Mouse (Mus musculus): ENCODE data around the gene Cnmd.
A peak's percentile ranks its signal among the peaks of the same experiment; 100 is the strongest.

The Cnmd gene

GRCm38 (mm10) chr14:79662001-79662400, at the start of gene Cnmd:
Gene Cnmd (minus strand): TSS chr14:79662170.
- DNase-seq: no peak

- DNase-seq: no peak
These were observed 49.3 kb upstream of the Cnmd start for GRCm38 (mm10) chr14:79711301-79711700.

- no peak for DNase-seq
These were observed 41.7 kb upstream of the Cnmd start for GRCm38 (mm10) chr14:79703523-79704172.

- DNase-seq: no peak
These were observed 39.6 kb upstream of the Cnmd start for GRCm38 (mm10) chr14:79701606-79702005.

GRCm38 (mm10) chr14:79701054-79701453, 39.1 kb upstream of the Cnmd start:
- DNase-seq: no peak

GRCm38 (mm10) chr14:79699381-79699780, 37.4 kb upstream of the Cnmd start:
- no peak for DNase-seq

- DNase-seq: no peak
These were observed 28.3 kb upstream of the Cnmd start for GRCm38 (mm10) chr14:79690068-79690844.

GRCm38 (mm10) chr14:79680652-79681051, 18.7 kb upstream of the Cnmd start:
- DNase-seq: peak; percentile 29

GRCm38 (mm10) chr14:79677891-79678687, 16.1 kb upstream of the Cnmd start:
- DNase-seq: peak; percentile 34

GRCm38 (mm10) chr14:79677108-79677753, 15.3 kb upstream of the Cnmd start:
- DNase-seq: no peak

GRCm38 (mm10) chr14:79673083-79674013, 11.4 kb upstream of the Cnmd start:
- peak; percentile 25 for DNase-seq

- no peak for DNase-seq
These were observed 10.6 kb upstream of the Cnmd start for GRCm38 (mm10) chr14:79672567-79672966.

- DNase-seq: no peak
These were observed 9.0 kb upstream of the Cnmd start for GRCm38 (mm10) chr14:79671008-79671407.

- peak; percentile 25 for DNase-seq
These were observed 709 bp downstream of the Cnmd start for GRCm38 (mm10) chr14:79661005-79661917.

GRCm38 (mm10) chr14:79660467-79660866, 1.5 kb downstream of the Cnmd start:
- DNase-seq: no peak

GRCm38 (mm10) chr14:79658748-79659508, 3.0 kb downstream of the Cnmd start:
- DNase-seq: no peak

- DNase-seq: peak; percentile 78
These were observed 3.7 kb downstream of the Cnmd start for GRCm38 (mm10) chr14:79658286-79658685.

- DNase-seq: no peak
These were observed 9.3 kb downstream of the Cnmd start for GRCm38 (mm10) chr14:79652654-79653053.

- no peak for DNase-seq
These were observed 12.3 kb downstream of the Cnmd start for GRCm38 (mm10) chr14:79649680-79650079.

GRCm38 (mm10) chr14:79645378-79645777, 16.6 kb downstream of the Cnmd start:
- no peak for DNase-seq
